Mouse (Mus musculus): ENCODE measurements around the gene Trove2. TPM values are rescaled to one million over a fixed set of nuclear protein-coding genes. Genes with fewer than 3 reads are reported as not detected.
"Not testable (repeated sequence)": the region's sequence is repeated elsewhere in the genome, so short reads cannot be mapped to it uniquely, and the experiment has no call there.

Gene Trove2
- total RNA-seq, 4 experiments from 2014 or later: 9.0 to 9.5 (median 9.2) TPM

DNA sequence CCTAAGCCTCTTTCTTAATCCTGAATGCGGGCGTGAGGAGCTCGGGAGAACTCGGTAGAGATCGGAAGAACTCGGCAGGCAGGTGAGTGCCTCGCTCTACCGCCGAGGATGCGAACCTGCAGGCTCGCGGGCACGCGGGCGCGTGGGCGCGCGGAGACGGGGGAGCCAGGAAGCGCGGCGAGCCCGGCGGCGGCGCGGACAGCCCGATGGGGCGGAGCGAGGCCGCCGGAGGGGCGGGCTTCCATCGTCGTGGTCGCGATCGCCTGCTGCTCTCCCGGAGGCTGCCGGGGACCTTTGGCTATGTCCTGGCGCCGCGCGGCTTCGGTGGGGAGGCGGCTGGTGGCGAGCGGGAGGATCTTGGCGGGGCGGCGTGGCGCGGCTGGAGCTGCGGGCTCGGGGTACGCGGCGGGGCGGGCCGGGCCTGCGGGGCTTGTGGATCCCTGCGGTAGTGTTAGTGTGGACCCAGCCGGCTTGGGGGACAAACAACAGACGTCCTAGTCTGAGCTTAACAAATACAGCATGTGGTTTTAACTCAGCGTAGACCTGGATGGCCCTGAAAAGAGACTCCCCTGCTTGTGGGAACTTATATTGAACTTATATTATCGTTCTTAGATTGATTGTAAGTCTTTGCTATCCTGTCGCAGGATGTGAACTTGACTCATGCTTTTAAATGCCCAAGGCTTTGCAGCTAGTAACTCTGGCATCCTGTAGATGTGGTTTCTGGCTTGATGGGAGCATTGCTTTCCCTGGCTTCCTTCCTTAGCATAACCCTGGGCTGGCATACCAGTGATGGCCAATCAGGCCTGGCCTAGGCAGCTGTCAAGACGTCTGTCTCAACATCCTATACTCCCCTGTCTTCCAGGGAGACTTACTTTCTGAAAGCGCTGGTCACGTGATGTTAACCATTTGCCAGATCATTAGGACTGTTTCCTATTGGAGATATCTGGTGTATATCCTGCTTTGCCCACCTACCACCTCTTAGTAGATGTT is 37.2 kb downstream of the Trove2 start:
- DNase-seq (ENCODE audit: low spot score): peak; percentile 66

DNA sequence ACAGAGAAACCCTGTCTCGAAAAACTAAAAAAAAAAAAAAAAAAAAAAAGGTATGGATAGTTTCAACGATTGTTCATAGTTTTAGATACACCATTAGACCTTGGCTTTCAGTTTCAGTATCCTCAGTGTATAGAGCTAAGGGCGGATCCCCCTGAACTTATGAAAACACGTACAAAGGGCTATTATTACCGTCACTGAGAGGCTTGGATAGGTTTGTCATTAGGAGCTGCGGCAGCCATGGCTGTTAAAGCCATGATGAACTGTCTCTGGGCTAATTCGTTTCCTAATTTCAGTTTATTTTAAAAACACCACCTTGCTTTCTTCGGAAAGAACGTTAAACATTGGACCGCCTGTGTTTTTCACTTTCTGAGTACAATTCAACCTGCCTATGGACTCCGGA is 38.1 kb downstream of the Trove2 start:
- no peak for DNase-seq (ENCODE audit: low spot score)

DNA sequence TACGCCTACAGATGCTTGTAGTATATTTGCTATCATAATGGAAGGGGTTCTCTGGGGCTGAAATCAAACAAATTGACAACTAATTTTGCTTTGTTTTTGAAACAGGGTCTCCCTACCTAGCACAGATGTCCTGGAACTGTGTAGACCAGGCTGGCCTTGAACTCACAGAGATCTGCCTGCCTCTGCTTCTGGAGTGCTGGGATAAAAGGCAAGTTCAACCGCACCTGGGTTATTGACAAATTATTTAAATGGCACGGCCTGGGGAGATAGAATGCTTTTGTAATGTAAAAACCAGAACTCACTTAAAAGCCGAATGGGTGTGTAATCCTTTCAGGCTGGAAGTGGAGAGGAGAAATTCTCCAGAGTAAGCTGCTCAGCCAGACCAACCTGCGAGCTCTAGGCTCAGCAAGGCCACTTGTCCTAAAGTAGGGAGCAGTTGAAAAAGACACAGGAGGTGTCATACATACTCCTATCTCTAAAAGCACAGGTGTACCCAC is 42.9 kb downstream of the Trove2 start:
- no peak for DNase-seq (ENCODE audit: low spot score)

DNA sequence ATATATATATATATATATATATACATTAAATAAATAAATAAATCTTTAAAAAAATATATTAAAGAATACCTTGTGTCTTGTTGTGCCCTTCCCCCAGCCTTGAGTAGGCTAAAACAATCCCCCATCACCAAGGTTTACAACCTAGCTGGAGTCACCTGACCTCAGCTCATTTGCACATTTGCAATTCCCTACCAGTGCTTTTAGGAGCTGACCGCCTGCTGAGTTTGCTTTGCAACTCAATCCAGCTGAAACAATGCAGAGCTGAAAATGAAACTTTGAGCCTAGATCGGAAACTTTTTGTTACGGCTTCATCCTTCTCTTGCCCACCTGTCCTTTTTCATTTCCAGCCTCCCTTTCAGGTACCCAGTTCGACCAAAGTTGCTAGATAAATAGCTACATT is 45.2 kb downstream of the Trove2 start:
- DNase-seq (ENCODE audit: low spot score): no peak

DNA sequence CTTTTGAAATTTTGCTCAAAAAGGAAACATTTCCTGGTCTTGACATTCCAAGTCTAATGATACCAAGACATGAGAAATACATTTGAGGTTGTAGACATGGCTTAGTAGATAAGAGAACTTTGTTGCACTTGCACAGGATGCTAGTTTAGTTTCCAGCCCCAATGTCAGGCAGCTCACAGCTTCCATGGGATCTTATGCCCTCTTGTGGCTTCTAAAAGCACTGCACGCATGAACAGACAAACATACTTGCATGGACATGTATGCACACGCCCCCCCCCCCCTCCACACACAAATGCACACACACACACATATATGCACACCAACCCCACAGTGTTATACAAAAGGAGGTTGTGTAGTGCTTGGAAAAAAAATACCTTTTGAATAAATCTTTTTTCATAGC is 46.0 kb downstream of the Trove2 start:
- no peak for DNase-seq (ENCODE audit: low spot score)

DNA sequence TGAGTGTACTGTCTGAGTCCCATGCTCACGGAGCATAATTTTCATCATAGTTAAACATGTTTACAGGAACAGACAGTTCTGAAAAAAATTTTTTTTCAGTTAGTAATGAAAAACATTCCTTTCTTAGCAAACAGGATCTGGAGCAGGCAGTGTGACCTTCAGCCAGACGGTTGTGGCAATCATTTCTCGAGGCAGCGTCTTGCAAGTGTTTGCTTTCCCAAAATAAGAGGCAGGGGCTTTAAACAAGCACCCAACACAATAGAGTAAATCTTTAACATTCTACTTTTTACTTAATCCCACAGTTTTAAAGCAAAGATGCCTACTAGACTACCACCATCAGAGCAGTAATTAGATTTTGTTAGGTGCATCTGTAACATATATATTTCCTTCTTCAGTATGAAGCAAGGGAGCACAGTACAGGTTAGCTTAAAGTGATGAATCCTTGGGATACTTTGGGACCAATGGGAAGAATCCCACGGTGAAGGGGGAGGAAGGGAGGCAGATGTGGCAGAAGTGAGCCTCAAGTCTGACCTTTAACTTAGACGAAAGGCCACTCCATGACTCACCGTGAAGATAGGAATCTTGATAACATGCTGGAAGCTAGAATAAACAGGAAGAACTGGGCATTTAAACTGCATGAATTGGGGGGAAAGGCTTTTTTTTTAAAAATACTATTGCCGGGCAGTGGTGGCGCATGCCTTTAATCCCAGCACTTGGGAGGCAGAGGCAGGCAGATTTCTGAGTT is 49.0 kb downstream of the Trove2 start:
- DNase-seq (ENCODE audit: low spot score): no peak

DNA sequence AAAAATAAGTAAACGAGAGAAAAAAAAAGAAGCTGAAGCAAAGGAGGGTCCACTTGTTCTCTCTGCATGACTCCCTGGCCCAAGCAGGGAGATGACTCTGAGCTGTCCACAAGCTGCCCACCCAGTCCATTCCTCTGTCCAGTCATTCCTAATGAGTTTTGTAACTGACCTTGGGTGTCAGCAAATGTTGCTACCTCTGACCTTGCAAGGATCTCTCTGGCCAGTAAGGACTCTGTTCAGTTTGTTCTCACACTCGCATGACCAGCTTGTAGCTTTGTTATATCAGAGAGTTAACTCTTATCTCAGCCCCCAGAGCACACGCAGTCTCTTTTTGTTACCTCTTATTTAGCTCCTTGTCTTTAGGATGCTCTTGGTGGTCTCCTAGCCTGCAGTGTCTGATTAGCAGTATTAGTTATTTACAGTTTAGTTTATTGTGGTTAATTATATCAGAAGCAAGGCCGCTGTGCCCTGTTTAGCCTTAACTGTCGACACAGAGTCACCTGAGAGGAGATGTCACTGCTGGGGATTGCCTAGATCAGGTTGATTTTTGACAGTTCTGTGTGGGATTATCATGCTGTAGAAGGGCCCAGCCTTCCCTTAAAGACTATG is 52.3 kb downstream of the Trove2 start:
- DNase-seq (ENCODE audit: low spot score): no peak

DNA sequence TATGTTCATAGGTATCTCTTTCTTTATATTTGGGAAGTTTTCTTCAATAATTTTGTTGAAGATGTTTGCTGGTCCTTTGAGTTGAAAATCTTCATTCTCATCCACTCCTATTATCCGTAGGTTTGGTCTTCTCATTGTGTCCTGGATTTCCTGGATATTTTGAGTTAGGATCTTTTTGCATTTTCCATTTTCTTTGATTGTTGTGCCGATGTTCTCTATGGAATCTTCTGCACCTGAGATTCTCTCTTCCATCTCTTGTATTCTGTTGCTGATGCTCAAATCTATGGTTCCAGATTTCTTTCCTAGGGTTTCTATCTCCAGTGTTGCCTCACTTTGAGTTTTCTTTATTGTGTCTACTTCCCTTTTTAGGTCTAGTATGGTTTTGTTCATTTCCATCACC is 60.8 kb downstream of the Trove2 start, which contains the start of gene Glrx2:
Glrx2 (plus strand) TSS at position 301 of the 400 bp plus-strand sequence.
- not testable (repeated sequence) for DNase-seq (ENCODE audit: low spot score)

DNA sequence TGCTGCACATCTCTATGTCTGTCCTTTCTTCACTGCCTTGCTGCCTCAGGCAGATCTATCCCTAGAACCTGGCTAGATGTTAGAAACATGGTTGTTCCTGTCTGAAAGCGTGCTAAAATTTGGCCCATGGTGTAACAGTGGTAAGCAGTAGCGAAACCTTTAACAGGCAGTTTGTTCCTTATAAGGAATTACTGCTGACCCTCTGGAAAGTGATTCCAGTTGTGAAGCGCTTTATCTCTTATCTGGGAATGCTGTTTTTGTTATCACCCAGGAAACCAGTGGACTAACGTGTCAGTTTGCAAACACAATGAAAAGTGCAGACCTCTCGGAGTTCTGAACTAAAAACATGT is 66.3 kb downstream of the Trove2 start:
- DNase-seq (ENCODE audit: low spot score): no peak

DNA sequence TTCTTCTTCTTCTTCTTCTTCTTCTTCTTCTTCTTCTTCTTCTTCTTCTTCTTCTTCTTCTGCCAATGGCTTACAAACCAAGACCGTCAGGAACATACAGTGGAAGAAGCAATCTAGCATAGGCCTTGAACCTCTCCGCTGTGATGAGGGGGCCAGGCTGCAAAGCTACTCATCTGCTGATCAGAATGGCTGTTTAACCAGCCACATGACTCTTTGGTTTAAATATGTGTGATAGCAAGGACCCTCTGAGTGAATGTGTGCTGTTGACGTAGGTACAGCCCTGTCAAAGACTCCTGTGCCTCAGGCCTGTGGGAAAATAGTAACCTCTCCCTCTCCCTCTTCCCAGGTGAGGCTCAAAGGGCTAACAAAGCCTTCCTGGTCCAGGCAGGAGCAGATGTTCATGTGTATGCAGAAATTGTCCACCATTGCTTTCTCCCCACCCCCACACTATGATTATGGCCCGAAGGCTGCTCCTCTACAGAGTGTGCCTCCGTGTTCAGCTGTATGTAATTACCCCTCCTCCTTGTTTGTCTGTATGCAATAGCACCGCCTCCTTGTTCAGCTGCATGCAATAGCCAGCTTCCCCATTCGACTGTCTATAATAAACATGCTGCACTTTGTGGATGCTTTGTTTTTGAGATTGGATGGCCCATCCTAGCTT is 66.8 kb downstream of the Trove2 start:
- no peak for DNase-seq (ENCODE audit: low spot score)

DNA sequence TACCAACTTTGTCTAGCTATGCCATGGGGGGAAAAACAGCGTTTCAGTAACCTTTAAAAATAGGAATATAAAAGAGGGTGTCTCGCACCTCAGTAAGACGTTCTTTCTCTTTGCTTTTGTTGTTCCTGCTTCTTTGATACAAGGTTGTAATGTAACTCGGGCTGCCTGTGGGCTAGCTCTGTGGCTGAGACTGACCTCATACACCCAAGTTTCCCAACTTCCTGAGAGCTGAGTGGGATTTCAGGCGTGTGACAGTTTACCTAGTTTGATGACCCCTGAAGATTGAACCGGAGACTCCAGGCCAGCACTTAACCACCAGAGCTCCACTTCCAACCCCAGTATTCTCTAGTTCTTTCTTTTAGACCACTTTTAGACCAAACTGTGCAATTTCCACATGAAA is 68.5 kb downstream of the Trove2 start:
- no peak for DNase-seq (ENCODE audit: low spot score)

DNA sequence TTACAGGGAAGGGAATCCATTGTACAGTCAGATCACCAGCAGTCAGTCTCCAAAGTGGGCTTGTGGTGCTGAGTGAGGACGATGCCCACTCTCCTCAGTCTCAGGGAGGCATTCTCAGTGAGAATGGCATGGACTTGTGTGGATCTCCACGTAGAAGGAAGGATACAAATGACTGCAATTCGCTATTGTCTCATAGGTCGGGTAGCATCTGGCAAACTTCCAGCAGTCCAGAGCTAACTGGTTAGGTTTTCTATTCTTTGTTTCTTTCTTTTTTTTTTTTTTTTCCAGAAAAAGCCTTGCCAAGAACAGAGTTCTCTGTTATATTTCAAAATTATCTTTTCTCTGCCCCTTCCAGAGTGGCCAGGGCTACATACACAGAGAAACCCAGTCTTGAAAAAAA is 69.9 kb downstream of the Trove2 start:
- DNase-seq (ENCODE audit: low spot score): no peak

DNA sequence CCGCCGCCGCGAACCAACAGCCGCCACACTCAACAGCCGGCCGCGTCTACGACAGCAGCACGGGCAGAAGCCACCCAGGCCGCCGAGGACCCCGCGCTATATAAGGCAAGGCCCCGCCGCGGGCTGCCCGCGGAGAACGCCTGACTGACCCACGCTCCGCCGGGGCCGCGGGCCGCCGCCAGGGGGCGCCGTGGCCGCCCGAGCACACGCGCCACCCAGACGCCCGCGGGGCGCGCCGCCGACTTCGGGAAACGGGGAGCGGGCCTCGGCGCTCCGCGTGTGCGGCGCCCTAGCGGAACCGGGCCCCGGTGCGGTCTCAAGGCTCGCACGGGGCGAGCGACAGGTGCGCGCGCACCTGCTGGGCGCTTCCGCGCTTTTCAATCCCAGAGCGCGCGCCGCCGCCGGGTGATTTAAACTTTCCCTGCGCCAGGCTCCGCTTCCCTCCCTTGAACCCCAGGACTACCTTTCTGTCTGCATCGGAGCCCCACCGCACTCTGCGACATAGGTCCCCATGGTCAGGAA is 74.1 kb downstream of the Trove2 start, which contains the start of gene Cdc73:
Cdc73 (minus strand) TSS at position 153 of the 522 bp plus-strand sequence.
- peak; percentile 88 for DNase-seq (ENCODE audit: low spot score)

DNA sequence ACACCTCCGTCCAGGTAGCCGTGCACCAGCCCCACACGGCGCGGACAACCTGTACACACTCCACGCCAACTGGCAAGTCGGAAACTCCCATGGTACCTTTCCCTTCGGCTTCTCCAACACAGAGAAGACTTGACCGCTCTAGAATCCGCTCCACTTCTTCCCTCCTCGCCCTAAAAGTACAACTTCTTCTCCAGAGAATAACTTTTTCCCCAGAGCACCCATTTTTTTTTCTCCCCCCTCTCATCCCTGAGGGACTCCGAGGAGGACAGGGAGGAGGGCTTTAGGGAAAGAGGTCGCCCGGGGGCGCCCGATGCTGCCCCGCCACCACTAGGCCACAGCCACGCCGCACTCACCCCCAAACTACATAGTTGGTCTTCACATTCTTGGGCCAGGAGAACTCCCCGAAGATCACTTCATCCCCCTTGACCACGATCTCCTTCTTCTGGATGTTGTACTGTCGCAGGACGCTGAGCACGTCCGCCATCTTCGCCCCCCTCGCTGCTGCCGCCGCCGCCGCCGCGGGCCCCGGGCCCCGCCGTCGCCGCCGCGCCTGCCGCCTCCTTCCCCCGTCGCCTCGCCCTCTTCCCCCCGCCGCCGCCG is 74.6 kb downstream of the Trove2 start:
- peak; percentile 52 for DNase-seq (ENCODE audit: low spot score)

DNA sequence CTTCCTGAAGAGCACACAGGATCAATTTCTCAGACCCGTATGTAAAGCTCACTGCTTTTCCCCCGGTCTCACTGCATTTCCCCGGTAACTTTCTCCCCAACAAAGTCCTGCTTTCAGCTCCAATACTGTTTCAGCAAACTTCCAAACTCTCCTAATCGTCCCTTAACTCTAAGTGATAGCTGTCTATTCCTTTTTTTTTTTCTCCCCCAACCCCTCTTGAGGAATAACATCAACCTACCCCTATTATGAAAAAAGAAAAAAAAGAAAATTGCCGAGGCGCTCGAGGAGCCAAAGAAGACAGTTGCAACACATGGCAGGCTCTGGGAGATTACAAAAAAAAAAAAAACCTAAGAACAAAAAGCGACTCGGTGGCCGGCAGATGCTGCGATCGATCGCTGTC is 75.1 kb downstream of the Trove2 start:
- no peak for DNase-seq (ENCODE audit: low spot score)

Other genes starting within 250 kb of the Trove2 start
- 1 to 10 TPM; 2.3 to 5.8 (median 3.8) TPM for gene B3galt2, start 136.4 kb downstream of the Trove2 start, total RNA-seq (2022)
- 10 to 100 TPM; 55.9 to 58.2 (median 58.0) TPM for gene Cdc73, start 74.2 kb downstream of the Trove2 start, total RNA-seq (2022)
- gene Glrx2, start 60.7 kb downstream of the Trove2 start, total RNA-seq (2022): 10 to 100 TPM; 69.9 to 83.4 (median 76.8) TPM
- 10 to 100 TPM; 15.6 to 21.7 (median 18.2) TPM for gene Uchl5, start 204 bp upstream of the Trove2 start, total RNA-seq (2022)
- gene Rgs2, start 227.1 kb upstream of the Trove2 start, total RNA-seq (2022): 10 to 100 TPM; 25.2 to 45.9 (median 28.4) TPM